In the genomic region with DNA sequence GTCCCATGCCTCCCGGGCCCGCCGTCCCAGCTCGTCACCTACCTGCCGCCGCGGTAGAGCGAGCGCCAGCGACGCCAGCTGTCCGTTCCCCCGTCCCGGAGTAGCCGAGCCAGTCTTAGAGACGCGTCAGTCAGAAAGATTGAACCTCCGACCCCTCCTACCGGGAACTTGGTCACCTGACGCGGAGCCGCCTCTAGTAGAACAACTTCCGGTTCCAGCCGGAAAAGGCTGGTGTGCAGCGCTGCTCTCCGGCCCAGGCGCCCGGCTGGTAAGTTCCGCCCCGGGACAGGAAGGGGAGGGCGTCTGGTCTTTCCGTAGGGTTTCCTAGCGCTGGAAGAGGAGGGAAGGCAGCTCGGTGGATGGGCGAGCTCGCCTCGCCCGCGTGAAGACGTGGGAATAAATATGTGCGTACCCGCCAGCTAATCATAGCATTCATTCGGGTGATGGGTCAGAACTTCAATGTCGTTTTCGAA, we compare ENCODE assay signal across 8 mouse cellular contexts. TPM values are rescaled to one million over a fixed set of nuclear protein-coding genes. Genes with fewer than 3 reads are reported as not detected.
DNase-seq lines count a peak whose midpoint lies in the region; ATAC-seq and TF ChIP-seq lines count a peak whose summit lies in the region.

A gene (minus strand): TSS at position 197 of the 473 bp plus-strand sequence.

- peak within 1 kb of the TSS; percentile 79 for H3K9ac ChIP-seq in heart, embryonic 12.5 days
- peak within 1 kb of the TSS; percentile 90 for H3K9ac ChIP-seq in kidney, postnatal 0 days (ENCODE audit: low read depth, low read length)
- H3K9ac ChIP-seq in liver, embryonic 11.5 days (ENCODE audit: low read depth, low read length) = peak within 1 kb of the TSS; percentile 75
- peak within 1 kb of the TSS; percentile 48 for H3K9ac ChIP-seq in stomach, embryonic 14.5 days (replicated peaks; ENCODE audit: low read depth, low read length)

- H3K36me3 ChIP-seq in heart, embryonic 12.5 days = peaks cover 23% of the 10 kb centered on the region
- no peaks in the 10 kb centered on the region for H3K36me3 ChIP-seq in kidney, postnatal 0 days (ENCODE audit: insufficient read depth, low read length)
- peaks cover 4% of the 10 kb centered on the region; the same call in 1 of the 2 replicates for H3K36me3 ChIP-seq in liver, embryonic 11.5 days (ENCODE audit: control insufficient read depth, insufficient read depth, low read length)
- no peaks in the 10 kb centered on the region; the same call in 1 of the 2 replicates for H3K36me3 ChIP-seq in stomach, embryonic 14.5 days (ENCODE audit: control insufficient read depth, insufficient read depth, low read length)

- H3K4me3 ChIP-seq in heart, embryonic 12.5 days = peak within 1 kb of the TSS; percentile 78
- H3K4me3 ChIP-seq in kidney, postnatal 0 days (replicated peaks; ENCODE audit: low read depth, low read length) = peak within 1 kb of the TSS; percentile 94
- H3K4me3 ChIP-seq in liver, embryonic 11.5 days (ENCODE audit: low read depth, low read length) = peak within 1 kb of the TSS; percentile 73
- H3K4me3 ChIP-seq in stomach, embryonic 14.5 days (ENCODE audit: low read depth, low read length) = peak within 1 kb of the TSS; percentile 78

- H3K9me3 ChIP-seq in heart, embryonic 12.5 days (replicated peaks) = no peaks in the 10 kb centered on the region
- H3K9me3 ChIP-seq in kidney, postnatal 0 days (replicated peaks; ENCODE audit: low read length) = no peaks in the 10 kb centered on the region
- H3K9me3 ChIP-seq in liver, embryonic 11.5 days (ENCODE audit: control insufficient read depth, low read length) = no peaks in the 10 kb centered on the region
- H3K9me3 ChIP-seq in stomach, embryonic 14.5 days (ENCODE audit: control insufficient read depth, low read depth, low read length) = no peaks in the 10 kb centered on the region

- no peak; the same call in 1 of the 2 replicates for TF ChIP-seq CTCF in kidney, postnatal 0 days (IDR thresholded peaks at IDR 0.05; ENCODE audit: low read depth)

- peak within 1 kb of the TSS; percentile 97 for H3K4me2 ChIP-seq in heart, embryonic 12.5 days
- H3K4me2 ChIP-seq in kidney, postnatal 0 days (ENCODE audit: low read length) = peak within 1 kb of the TSS; percentile 78
- H3K4me2 ChIP-seq in liver, embryonic 11.5 days = peak within 1 kb of the TSS; percentile 81
- H3K4me2 ChIP-seq in stomach, embryonic 14.5 days (replicated peaks; ENCODE audit: low read depth, low read length) = peak within 1 kb of the TSS; percentile 88

- DNase-seq in CD4-positive helper T cell, adult 2 months (ENCODE audit: low read depth, low spot score) = peak; percentile 96
- peak; percentile 89 for DNase-seq in brain, embryonic 18.5 days (ENCODE audit: low read depth, low spot score)
- DNase-seq in kidney, postnatal 0 days (ENCODE audit: low spot score) = peak; percentile 99
- peak; percentile 89 for DNase-seq in liver, embryonic 11.5 days (ENCODE audit: low spot score)
- DNase-seq in naive thymus-derived CD4-positive, alpha-beta T cell, adult 2 months (ENCODE audit: low read depth) = peak; percentile 94

- ATAC-seq in erythroid progenitor cell, adult 5-6 weeks (replicated peaks; ENCODE audit: low FRiP score, poor library complexity, severe bottlenecking) = peak; percentile 95
- peak; percentile 97 for ATAC-seq in heart, embryonic 12.5 days (ENCODE audit: insufficient number of reproducible peaks, low FRiP score)
- ATAC-seq in kidney, postnatal 0 days (replicated peaks; ENCODE audit: low FRiP score, low read depth) = peak; percentile 96
- ATAC-seq in liver, embryonic 11.5 days (replicated peaks; ENCODE audit: low FRiP score) = peak; percentile 98
- ATAC-seq in stomach, embryonic 14.5 days (ENCODE audit: insufficient number of reproducible peaks, insufficient read depth, low FRiP score, low read depth) = peak; percentile 97

- peak within 1 kb of the TSS; percentile 85 for H3K27ac ChIP-seq in heart, embryonic 12.5 days (ENCODE audit: poor library complexity, severe bottlenecking)
- peak within 1 kb of the TSS; percentile 97 for H3K27ac ChIP-seq in kidney, postnatal 0 days
- H3K27ac ChIP-seq in liver, embryonic 11.5 days (ENCODE audit: low read depth, low read length) = peak within 1 kb of the TSS; percentile 52
- peak within 1 kb of the TSS; percentile 86 for H3K27ac ChIP-seq in stomach, embryonic 14.5 days (ENCODE audit: low read length)

- no peaks in the 10 kb centered on the region for H3K27me3 ChIP-seq in heart, embryonic 12.5 days (replicated peaks)
- no peaks in the 10 kb centered on the region for H3K27me3 ChIP-seq in kidney, postnatal 0 days (ENCODE audit: insufficient read depth, low read length)
- no peaks in the 10 kb centered on the region for H3K27me3 ChIP-seq in liver, embryonic 11.5 days (replicated peaks; ENCODE audit: control insufficient read depth, insufficient read depth, low read length)
- H3K27me3 ChIP-seq in stomach, embryonic 14.5 days (ENCODE audit: control insufficient read depth, insufficient read depth, low read length) = no peaks in the 10 kb centered on the region

- H3K4me1 ChIP-seq in heart, embryonic 12.5 days (replicated peaks) = peaks cover 15% of the 10 kb centered on the region
- H3K4me1 ChIP-seq in kidney, postnatal 0 days (replicated peaks; ENCODE audit: insufficient read depth, low read length) = peaks cover 9% of the 10 kb centered on the region; the same call in 1 of the 2 replicates
- H3K4me1 ChIP-seq in liver, embryonic 11.5 days (replicated peaks; ENCODE audit: control insufficient read depth, insufficient read depth, low read length) = peaks cover 9% of the 10 kb centered on the region
- peaks cover 12% of the 10 kb centered on the region for H3K4me1 ChIP-seq in stomach, embryonic 14.5 days (ENCODE audit: control insufficient read depth, insufficient read depth, low read length)

- under 1% methylated on average over 45 of the region's 45 CpGs for WGBS in heart, embryonic 12.5 days
- under 1% methylated on average over 45 of the region's 45 CpGs for WGBS in kidney, postnatal 0 days
- WGBS in liver, embryonic 11.5 days = under 1% methylated on average over 45 of the region's 45 CpGs
- WGBS in stomach, embryonic 14.5 days = under 1% methylated on average over 45 of the region's 45 CpGs

RNA-seq across cellular contexts. Expression of the gene that starts here (rescaled TPM):
- 0.72 and 3.4 TPM in 2 replicates for total RNA-seq in erythroid progenitor cell, adult 5-6 weeks (2015; ENCODE audit: low replicate concordance)
- total RNA-seq in erythroid progenitor cell, adult 5-6 weeks (2017; ENCODE audit: low replicate concordance) = 0.23 and 0.77 TPM in 2 replicates
- polyA plus RNA-seq in heart, embryonic 12.5 days (2016; fragmentation: Nextera tagmentation; extraction: Ambion mirVana) = 26.3 and 26.5 TPM in 2 replicates
- polyA plus RNA-seq in kidney, postnatal 0 days (2015; fragmentation: Nextera tagmentation; extraction: Ambion mirVana) = 37.8 and 39.1 TPM in 2 replicates
- 20.6 and 22.2 TPM in 2 replicates for polyA plus RNA-seq in liver, embryonic 11.5 days (2014; fragmentation: Nextera tagmentation; extraction: Ambion mirVana)
- polyA plus RNA-seq in stomach, embryonic 14.5 days (2014; fragmentation: Nextera tagmentation; extraction: Ambion mirVana) = 34.2 and 34.8 TPM in 2 replicates

Comparison
In these comparisons a context has a peak if more than half of its experiments do, and no peak if none do; other contexts are left out.
1. Peak in every context shown above with its lines: DNase-seq, ATAC-seq, H3K4me3 ChIP-seq and H3K27ac ChIP-seq.